Mouse (Mus musculus) ES-E14 (cell line): ENCODE results near the gene Gm10518.

Experiments used
- MAFK ChIP-seq: IDR thresholded peaks from 2 replicates; pipeline ENCODE4 v1.6.1; 2014; ENCODE audit warnings: mild to moderate bottlenecking, low read depth, low read length, inconsistent platforms; ENCODE audit not compliant: insufficient read depth
- ZNF384 ChIP-seq: IDR thresholded peaks from 2 replicates; pipeline ENCODE4 v1.6.1; 2012; ENCODE audit warnings: low read depth, low read length, inconsistent platforms

GRCm38 (mm10) chr1:179833596-179833995 is 30.4 kb downstream of the Gm10518 start:
- TF ChIP-seq ZNF384: no peak
- TF ChIP-seq MAFK: no peak
